Mouse (Mus musculus): ENCODE data around the gene Slpi. TPM values are rescaled to one million over a fixed set of nuclear protein-coding genes. Genes with fewer than 3 reads are reported as not detected.

Slpi gene
- polyA plus RNA-seq, 1 experiment from 2014 or later = 2.4 TPM

DNA sequence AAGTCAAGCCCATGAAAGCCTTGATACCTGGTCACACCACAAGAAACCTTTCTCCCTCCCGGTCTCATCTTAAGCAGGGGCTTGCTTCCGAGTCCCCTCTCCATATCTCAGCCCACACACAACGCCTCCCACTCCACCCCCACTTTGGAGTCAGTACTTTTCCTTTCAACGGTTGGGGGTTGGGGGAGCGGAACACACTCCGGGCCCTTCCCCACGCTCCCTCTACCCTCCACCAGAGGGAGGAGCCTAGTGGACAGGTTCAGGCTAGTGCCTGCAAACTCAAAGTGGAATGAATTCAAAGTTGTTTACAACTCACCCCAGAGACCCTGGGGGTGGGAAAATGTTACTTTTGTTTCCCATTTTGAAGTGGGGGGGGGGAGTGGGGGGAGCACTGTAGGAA is 41.8 kb upstream of the Slpi start:
- Histone ChIP-seq H3K4me3 (replicated peaks) (no peak overlapping the region), H3K27ac (peak overlapping the region; percentile 68), H3K36me3 (peaks cover 38% of the 10 kb centered on the region), H3K4me2 (peak overlapping the region; percentile 34), H3K9me3 (replicated peaks) (no peaks in the 10 kb centered on the region), H3K4me1 (peaks cover 73% of the 10 kb centered on the region), H3K9ac (no peak overlapping the region), H3K27me3 (no peaks in the 10 kb centered on the region)
- no peak for ATAC-seq (replicated peaks; ENCODE audit: low FRiP score)
- whole genome bisulfite sequencing = 7% methylated on average over 7 of the region's 7 CpGs

DNA sequence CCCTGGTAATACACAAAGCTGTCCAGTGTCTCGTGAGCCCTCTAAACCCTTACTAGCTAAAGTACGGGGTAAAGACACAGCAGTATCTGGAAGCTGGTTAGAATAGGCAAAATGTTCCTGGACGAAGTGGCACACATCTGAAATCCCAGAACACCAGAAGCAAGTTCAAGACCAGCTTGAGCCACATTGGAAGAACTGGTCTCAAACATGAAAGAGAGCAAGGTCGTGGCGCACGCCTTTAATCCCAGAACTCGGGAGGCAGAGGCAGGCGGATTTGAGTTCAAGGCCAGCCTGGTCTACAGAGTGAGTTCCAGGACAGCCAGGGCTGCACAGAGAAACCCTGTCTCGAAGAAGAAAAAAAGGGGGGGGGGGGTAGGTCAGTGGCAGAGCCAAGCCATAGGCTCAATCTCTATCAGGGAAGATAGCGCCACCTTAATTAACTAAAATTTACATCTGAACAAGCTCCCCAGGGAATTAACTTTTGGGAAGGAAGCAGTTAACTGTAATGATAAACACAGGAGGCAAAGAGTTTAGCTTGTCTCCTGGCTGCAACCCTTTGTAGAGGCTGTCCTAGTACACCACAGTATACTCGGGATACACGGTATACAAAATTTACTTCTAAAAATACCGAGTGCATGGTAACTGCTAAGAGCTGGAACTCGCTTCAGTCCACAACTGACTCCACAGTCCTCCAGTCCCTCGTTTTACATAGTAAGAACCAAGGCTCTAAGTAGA is 41.2 kb upstream of the Slpi start:
- no peak for ATAC-seq (replicated peaks; ENCODE audit: low FRiP score)
- H3K4me1 ChIP-seq = peaks cover 66% of the 10 kb centered on the region
- H3K9me3 ChIP-seq (replicated peaks) = no peaks in the 10 kb centered on the region
- H3K9ac ChIP-seq = no peak overlapping the region
- WGBS = 53% methylated on average over 15 of the region's 15 CpGs
- 0 out of 2 replicates have a peak overlapping the region, but pooled peaks have one; percentile 34 for H3K4me2 ChIP-seq
- H3K27me3 ChIP-seq = no peaks in the 10 kb centered on the region
- no peak overlapping the region for H3K4me3 ChIP-seq (replicated peaks)
- peaks cover 44% of the 10 kb centered on the region for H3K36me3 ChIP-seq
- H3K27ac ChIP-seq = peak overlapping the region; percentile 68

- Histone ChIP-seq H3K27me3 (no peaks in the 10 kb centered on the region), H3K4me1 (peaks cover 50% of the 10 kb centered on the region), H3K9ac (no peak overlapping the region), H3K4me2 (no peak overlapping the region), H3K4me3 (replicated peaks) (no peak overlapping the region), H3K9me3 (replicated peaks) (no peaks in the 10 kb centered on the region), H3K36me3 (peaks cover 59% of the 10 kb centered on the region), H3K27ac (no peak overlapping the region)
- no peak for ATAC-seq (replicated peaks; ENCODE audit: low FRiP score)
- 39% methylated on average over 5 of the region's 5 CpGs for WGBS
Observed at GRCm38 (mm10) chr2:164428451-164428850, 39.6 kb upstream of the Slpi start.

- Histone ChIP-seq H3K27ac (no peak overlapping the region), H3K27me3 (no peaks in the 10 kb centered on the region), H3K4me2 (no peak overlapping the region), H3K4me3 (replicated peaks) (no peak overlapping the region), H3K9ac (no peak overlapping the region), H3K9me3 (replicated peaks) (no peaks in the 10 kb centered on the region), H3K36me3 (peaks cover 65% of the 10 kb centered on the region), H3K4me1 (peaks cover 35% of the 10 kb centered on the region)
- WGBS = 71% methylated on average over 5 of the region's 5 CpGs
- no peak for ATAC-seq (replicated peaks; ENCODE audit: low FRiP score)
Observed at GRCm38 (mm10) chr2:164426952-164427351, 38.1 kb upstream of the Slpi start.

DNA sequence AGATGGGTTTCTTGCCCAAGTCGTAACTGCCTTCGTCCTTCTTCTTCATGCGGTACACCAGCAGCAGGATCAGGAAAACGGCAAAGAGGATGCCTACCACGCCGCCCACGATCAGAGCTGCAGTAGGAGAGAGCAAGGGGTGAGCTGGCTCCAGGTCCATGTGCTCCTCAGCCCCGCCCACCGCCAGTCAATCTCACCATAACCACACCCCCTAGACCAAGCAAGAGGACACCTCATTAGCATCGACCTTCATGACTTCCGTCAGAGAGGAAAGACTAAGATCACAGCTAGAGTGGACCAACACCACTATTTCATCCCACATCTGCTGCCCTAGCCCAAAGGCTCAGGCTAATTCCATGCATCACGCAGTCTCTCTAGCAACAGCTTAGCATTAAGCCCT is 37.2 kb upstream of the Slpi start:
- ATAC-seq (replicated peaks; ENCODE audit: low FRiP score) = no peak
- H3K36me3 ChIP-seq = peaks cover 65% of the 10 kb centered on the region
- H3K4me3 ChIP-seq (replicated peaks) = no peak overlapping the region

GRCm38 (mm10) chr2:164425401-164425800 is 36.5 kb upstream of the Slpi start:
- peaks cover 20% of the 10 kb centered on the region for H3K4me1 ChIP-seq
- H3K4me2 ChIP-seq = no peak overlapping the region
- no peak overlapping the region for H3K4me3 ChIP-seq (replicated peaks)
- H3K27ac ChIP-seq = no peak overlapping the region
- ATAC-seq (replicated peaks; ENCODE audit: low FRiP score) = no peak
- no peaks in the 10 kb centered on the region for H3K27me3 ChIP-seq
- peaks cover 65% of the 10 kb centered on the region for H3K36me3 ChIP-seq
- 85% methylated on average over 5 of the region's 5 CpGs for WGBS
- H3K9ac ChIP-seq = no peak overlapping the region
- H3K9me3 ChIP-seq (replicated peaks) = no peaks in the 10 kb centered on the region

More for the DNA sequence above, 37.2 kb upstream of the Slpi start:
- Histone ChIP-seq H3K27me3 (no peaks in the 10 kb centered on the region), H3K9ac (no peak overlapping the region), H3K4me2 (no peak overlapping the region), H3K27ac (no peak overlapping the region), H3K4me1 (peaks cover 27% of the 10 kb centered on the region), H3K9me3 (replicated peaks) (no peaks in the 10 kb centered on the region)
- 22% methylated on average over 12 of the region's 12 CpGs for WGBS

DNA sequence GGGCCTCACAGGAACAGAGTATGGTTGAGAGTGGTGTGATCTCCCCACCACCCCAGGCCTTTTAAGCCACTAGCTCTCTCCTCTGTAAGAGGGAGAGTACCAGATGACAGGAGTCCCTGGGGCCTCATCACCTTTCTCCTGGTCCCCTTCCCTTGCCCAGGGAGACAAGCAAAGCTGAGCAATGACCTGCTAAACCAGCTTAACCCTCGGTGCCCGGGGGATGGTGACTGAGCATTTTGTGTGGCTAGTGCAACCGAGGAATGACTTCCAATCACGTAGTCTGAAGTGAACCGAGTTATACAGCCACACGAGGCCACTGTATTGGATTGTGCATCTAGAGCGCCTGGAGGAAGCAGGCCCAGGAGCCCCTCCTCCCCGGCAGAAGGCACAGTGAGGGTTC is 35.5 kb upstream of the Slpi start:
- no peak for ATAC-seq (replicated peaks; ENCODE audit: low FRiP score)

GRCm38 (mm10) chr2:164423464-164423863 is 34.6 kb upstream of the Slpi start:
- Histone ChIP-seq H3K9me3 (replicated peaks) (no peaks in the 10 kb centered on the region), H3K9ac (no peak overlapping the region), H3K27me3 (no peaks in the 10 kb centered on the region), H3K36me3 (peaks cover 54% of the 10 kb centered on the region), H3K4me3 (replicated peaks) (no peak overlapping the region), H3K4me2 (no peak overlapping the region), H3K4me1 (peaks cover 28% of the 10 kb centered on the region), H3K27ac (no peak overlapping the region)
- no peak for ATAC-seq (replicated peaks; ENCODE audit: low FRiP score)
- 78% methylated on average over 11 of the region's 11 CpGs for WGBS

More for the DNA sequence above, 35.5 kb upstream of the Slpi start:
- H3K27ac ChIP-seq = no peak overlapping the region
- H3K4me3 ChIP-seq (replicated peaks) = no peak overlapping the region
- H3K36me3 ChIP-seq = peaks cover 63% of the 10 kb centered on the region
- no peak overlapping the region for H3K9ac ChIP-seq
- no peaks in the 10 kb centered on the region for H3K9me3 ChIP-seq (replicated peaks)
- no peak overlapping the region for H3K4me2 ChIP-seq
- peaks cover 24% of the 10 kb centered on the region for H3K4me1 ChIP-seq
- no peaks in the 10 kb centered on the region for H3K27me3 ChIP-seq
- 93% methylated on average over 8 of the region's 8 CpGs for WGBS

DNA sequence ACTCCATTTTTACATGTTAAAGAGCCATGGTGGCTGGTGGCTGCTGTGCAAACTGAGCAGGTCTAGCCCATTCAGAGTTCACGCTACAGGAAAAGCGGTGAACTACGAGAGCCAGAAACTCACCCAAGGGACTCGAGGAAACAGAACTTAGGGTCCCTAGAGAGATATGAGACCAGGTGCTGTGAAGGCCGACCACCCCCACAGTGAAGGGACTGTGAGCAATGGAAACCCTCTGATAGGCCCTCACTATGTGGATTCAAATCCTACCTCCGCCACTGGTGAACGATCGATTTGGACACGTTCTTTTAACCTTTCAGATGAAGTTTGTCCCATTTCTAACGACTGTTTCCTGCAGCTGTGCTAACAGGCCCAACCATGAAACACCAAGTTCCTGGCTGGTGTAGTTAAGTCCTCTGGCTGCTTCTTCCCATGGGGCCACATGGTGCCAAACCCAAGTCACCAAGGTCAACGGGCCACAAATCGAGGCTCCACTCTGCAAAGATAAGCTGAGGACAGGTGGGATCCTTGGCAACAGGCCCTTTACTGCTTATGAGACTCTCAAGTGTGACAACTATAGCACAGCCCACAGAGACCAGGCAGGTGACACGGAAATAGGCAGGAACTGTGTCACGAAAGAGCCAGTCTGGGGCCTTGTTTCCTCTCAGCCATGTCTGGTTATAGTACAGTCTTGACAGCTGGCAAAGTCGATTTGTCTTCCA is 33.9 kb upstream of the Slpi start:
- H3K27me3 ChIP-seq = no peaks in the 10 kb centered on the region
- no peaks in the 10 kb centered on the region for H3K9me3 ChIP-seq (replicated peaks)
- ATAC-seq (replicated peaks; ENCODE audit: low FRiP score) = no peak
- H3K9ac ChIP-seq = no peak overlapping the region
- peaks cover 32% of the 10 kb centered on the region for H3K4me1 ChIP-seq
- 81% methylated on average over 15 of the region's 15 CpGs for WGBS
- no peak overlapping the region for H3K4me2 ChIP-seq
- H3K27ac ChIP-seq = no peak overlapping the region
- peaks cover 47% of the 10 kb centered on the region for H3K36me3 ChIP-seq
- H3K4me3 ChIP-seq (replicated peaks) = no peak overlapping the region

DNA sequence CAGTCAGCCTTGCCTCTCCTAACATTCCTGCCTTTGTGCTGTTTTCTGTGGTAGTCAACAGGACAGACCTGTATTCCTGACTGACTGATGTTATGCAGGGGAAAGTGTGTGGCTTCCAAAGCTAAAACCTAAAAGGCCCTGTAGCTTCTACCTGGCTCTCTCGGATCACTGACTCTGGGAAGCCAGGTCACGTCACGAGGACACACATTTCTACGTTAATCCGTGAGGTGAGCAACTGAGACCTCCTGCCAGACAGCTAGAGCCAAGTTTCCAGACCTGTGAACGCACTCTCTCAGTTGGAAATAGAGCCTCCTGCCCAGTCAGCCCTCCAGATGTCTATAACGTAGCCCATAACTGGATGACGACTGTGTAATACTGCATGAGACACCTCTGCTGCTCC is 33.1 kb upstream of the Slpi start:
- Histone ChIP-seq H3K4me1 (peaks cover 30% of the 10 kb centered on the region), H3K27me3 (no peaks in the 10 kb centered on the region), H3K9me3 (replicated peaks) (no peaks in the 10 kb centered on the region), H3K4me2 (no peak overlapping the region), H3K9ac (no peak overlapping the region), H3K4me3 (replicated peaks) (no peak overlapping the region), H3K36me3 (peaks cover 39% of the 10 kb centered on the region), H3K27ac (peak overlapping the region; percentile 23)
- 77% methylated on average over 8 of the region's 8 CpGs for WGBS
- ATAC-seq (replicated peaks; ENCODE audit: low FRiP score) = no peak

GRCm38 (mm10) chr2:164421306-164421705 is 32.4 kb upstream of the Slpi start:
- WGBS = 91% methylated on average over 7 of the region's 7 CpGs
- peaks cover 27% of the 10 kb centered on the region for H3K4me1 ChIP-seq
- no peak overlapping the region for H3K4me3 ChIP-seq (replicated peaks)
- no peak for ATAC-seq (replicated peaks; ENCODE audit: low FRiP score)
- H3K36me3 ChIP-seq = peaks cover 33% of the 10 kb centered on the region
- H3K27me3 ChIP-seq = no peaks in the 10 kb centered on the region
- no peaks in the 10 kb centered on the region for H3K9me3 ChIP-seq (replicated peaks)
- no peak overlapping the region for H3K4me2 ChIP-seq
- H3K27ac ChIP-seq = no peak overlapping the region
- H3K9ac ChIP-seq = no peak overlapping the region

DNA sequence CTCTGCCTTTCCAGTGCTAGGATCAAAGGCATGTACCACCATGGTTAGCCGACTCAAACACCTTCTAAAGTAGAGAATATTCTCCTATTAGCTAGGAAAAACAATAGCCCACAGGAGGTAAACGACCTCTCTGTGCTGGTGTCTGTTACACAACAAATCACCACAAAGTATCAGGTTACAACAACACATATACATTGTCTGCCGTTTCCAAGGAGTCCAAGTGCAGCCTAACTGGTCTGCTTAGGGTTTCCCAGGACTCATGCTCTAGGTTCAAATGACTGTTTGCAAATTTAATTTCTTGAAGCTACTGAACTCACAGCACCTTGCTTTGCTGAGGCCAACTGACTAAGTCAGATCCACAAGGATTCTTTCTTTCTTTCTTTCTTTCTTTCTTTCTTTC is 30.6 kb upstream of the Slpi start:
- Histone ChIP-seq H3K4me1 (peaks cover 23% of the 10 kb centered on the region), H3K36me3 (peaks cover 16% of the 10 kb centered on the region), H3K27ac (peak overlapping the region; percentile 70; the same call in 1 of the 2 replicates), H3K9me3 (replicated peaks) (no peaks in the 10 kb centered on the region), H3K4me2 (no peak overlapping the region), H3K27me3 (peaks cover 2% of the 10 kb centered on the region), H3K9ac (no peak overlapping the region), H3K4me3 (replicated peaks) (no peak overlapping the region)
- peak; percentile 72 for ATAC-seq (replicated peaks; ENCODE audit: low FRiP score)
- 1% methylated on average over 3 of the region's 3 CpGs for WGBS

Measured in kidney, embryonic 15.5 days (tissue).